Comparison of ENCODE assay signal across 14 mouse cellular contexts in the genomic region with DNA sequence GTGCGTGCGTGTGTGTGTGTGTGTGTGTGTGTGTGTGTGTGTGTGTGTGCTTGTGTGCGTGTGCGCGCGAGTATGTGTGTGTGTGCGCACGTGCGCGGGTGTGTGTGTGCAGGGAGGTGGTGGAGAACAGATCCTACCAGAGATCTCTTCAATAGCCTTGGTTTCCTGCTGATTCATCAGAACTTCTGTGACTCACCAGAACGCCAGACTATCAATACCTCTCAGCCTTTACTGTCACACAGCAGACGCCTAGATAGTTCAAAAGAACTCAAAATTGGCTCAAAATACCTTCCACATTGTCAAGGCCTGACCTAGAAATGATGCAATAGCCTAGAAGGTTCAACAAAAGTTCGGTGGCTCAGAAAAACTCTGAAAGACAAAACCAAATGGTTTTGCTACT.
"Had no signal": no experiment of that assay in that cellular context is flagged by ENCODE, and none has a peak within 500 bp of the region (broad histone marks: within the 10 kb centered on the region; RNA-seq: fewer than 3 reads in every experiment).

No protein-coding gene starts in this region.

- H3K4me2 ChIP-seq: limb, embryonic 13.5 days; liver, embryonic 12.5 days; lung, embryonic 14.5 days; midbrain, embryonic 15.5 days had no signal

- H3K27me3 ChIP-seq: limb, embryonic 13.5 days; liver, embryonic 12.5 days; midbrain, embryonic 15.5 days had no signal

- H3K4me3 ChIP-seq: layer of hippocampus, adult 2 months; limb, embryonic 13.5 days; liver, embryonic 12.5 days; midbrain, embryonic 10.5 days; midbrain, embryonic 15.5 days had no signal

- DNase-seq: kidney, postnatal 10 days; kidney, postnatal 4 days; left cerebral cortex, postnatal 4 days; lung, embryonic 14.5 days; lung, postnatal 10 days; lung, postnatal 4 days; right cerebral cortex, postnatal 14 days; thymus, adult 18-20 months; thymus, postnatal 25 days had no signal

- H3K4me1 ChIP-seq: liver, embryonic 12.5 days; midbrain, embryonic 15.5 days had no signal

- H3K9ac ChIP-seq: limb, embryonic 13.5 days; liver, embryonic 12.5 days; lung, embryonic 14.5 days; midbrain, embryonic 15.5 days had no signal

- ATAC-seq: liver, embryonic 12.5 days; midbrain, embryonic 15.5 days had no signal

- H3K9me3 ChIP-seq: limb, embryonic 13.5 days; liver, embryonic 12.5 days; midbrain, embryonic 10.5 days; midbrain, embryonic 15.5 days had no signal

- H3K27ac ChIP-seq: layer of hippocampus, adult 2 months; limb, embryonic 13.5 days; liver, embryonic 12.5 days; midbrain, embryonic 10.5 days; midbrain, embryonic 15.5 days had no signal

- H3K36me3 ChIP-seq: limb, embryonic 13.5 days; liver, embryonic 12.5 days; midbrain, embryonic 10.5 days; midbrain, embryonic 15.5 days had no signal
